Mouse (Mus musculus) pancreas, adult 10 weeks (tissue): ENCODE data around the gene Smim14. TPM values are rescaled to one million over a fixed set of nuclear protein-coding genes. Genes with fewer than 3 reads are reported as not detected.

ENCODE experiments used
- polyA plus RNA-seq: library from polyadenylated mRNA; stranded (reverse); fragments of 350-450 nt; fragmentation: Illumina TruSeq; extraction: RNeasy Lipid Tissue Mini Kit (QIAGEN cat#74804); gene quantifications from one replicate; pipeline ENCODE4 v1.2.3, GENCODE M21; 2015; ENCODE audit warnings: low read depth, low replicate concordance; ENCODE audit not compliant: insufficient read depth

Smim14 gene
- polyA plus RNA-seq = 51.3 TPM

GRCm38 (mm10) chr5:65536751-65537419 lies at the start of gene Smim14, which contains the start of gene Ube2k:
Gene Smim14 (minus strand): TSS chr5:65537184.
Gene Ube2k (plus strand): TSS chr5:65537233.

DNA sequence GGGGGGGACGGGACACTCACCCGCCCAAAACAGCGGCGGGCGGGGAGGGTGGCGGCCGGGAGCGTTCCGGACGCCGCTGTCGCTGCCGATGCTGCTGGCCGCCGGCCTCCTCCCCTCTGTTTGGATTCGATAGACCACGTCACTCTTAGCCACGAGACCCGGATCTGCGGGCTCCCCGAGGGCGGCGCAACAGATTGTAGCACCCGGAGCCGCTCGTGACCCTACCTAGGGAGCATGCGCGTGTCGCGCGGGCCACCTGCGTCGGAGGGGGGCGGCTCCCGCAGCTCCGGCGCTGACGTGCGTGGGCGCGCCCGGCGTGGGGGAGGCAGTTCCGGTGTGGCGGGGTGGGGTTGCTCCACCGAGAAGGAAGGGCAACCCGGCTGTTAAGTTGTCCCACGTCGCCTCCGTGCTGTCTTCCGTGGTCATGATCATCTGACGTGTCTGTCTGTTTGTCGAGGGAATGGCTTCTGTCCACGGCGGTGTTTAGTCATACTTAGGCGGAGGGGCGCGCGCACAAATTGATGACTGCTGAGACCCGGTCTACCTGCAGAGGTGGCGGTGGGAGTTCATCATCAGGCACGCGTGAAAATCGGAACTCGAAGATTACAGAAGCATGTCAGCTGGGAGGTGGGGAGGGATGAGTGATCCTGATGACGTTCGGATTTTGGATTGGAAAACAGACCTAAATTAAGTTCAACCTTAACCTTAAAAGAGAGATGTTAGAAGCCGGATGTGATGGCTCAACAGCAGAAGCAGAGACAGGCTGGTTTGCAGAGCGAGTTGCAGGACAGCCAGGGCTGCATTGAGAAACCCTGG lies 44.1 kb downstream of the Smim14 start, which contains the start of gene Gm43552:
Gm43552 (minus strand) TSS at position 118 of the 816 bp plus-strand sequence.

GRCm38 (mm10) chr5:65435806-65436561 lies 101.0 kb downstream of the Smim14 start, which contains the start of gene Ugdh:
Gene Ugdh (minus strand): TSS chr5:65435949.

Other genes starting within 250 kb of the Smim14 start
- 3.3 TPM for gene Rfc1, start 201.5 kb downstream of the Smim14 start, polyA plus RNA-seq
- 1.8 TPM for gene Klb, start 188.9 kb downstream of the Smim14 start, polyA plus RNA-seq
- 504 TPM for gene Rpl9, start 145.7 kb downstream of the Smim14 start, polyA plus RNA-seq
- gene Lias, start 145.7 kb downstream of the Smim14 start, polyA plus RNA-seq = 9.5 TPM
- gene Ugdh, start 101.2 kb downstream of the Smim14 start, polyA plus RNA-seq = 8.7 TPM
- gene Gm43552, start 44.4 kb downstream of the Smim14 start, polyA plus RNA-seq = not detected
- gene Ube2k, start within 50 bp of the Smim14 start, polyA plus RNA-seq = 15.6 TPM
- 18.6 TPM for gene Pds5a, start 161.1 kb upstream of the Smim14 start, polyA plus RNA-seq
- gene N4bp2, start 226.3 kb upstream of the Smim14 start, polyA plus RNA-seq = 2.1 TPM